Mouse (Mus musculus) liver, embryonic 13.5 days (tissue): ENCODE measurements around the gene Zfp987. TPM values are rescaled to one million over a fixed set of nuclear protein-coding genes. Genes with fewer than 3 reads are reported as not detected.
"Not testable (repeated sequence)": the region's sequence is repeated elsewhere in the genome, so short reads cannot be mapped to it uniquely, and the experiment has no call there.

Experiments used
- ATAC-seq: fragments of 200-750 bp; cut with Nextera tagmentation; 2 replicates; pipeline ENCODE4 v1.8.0; 2017; ENCODE audit warnings: low read depth, mild to moderate bottlenecking, moderate number of reproducible peaks, moderate library complexity
- DNase-seq: peaks from one replicate; pipeline ENCODE4 v3.0.0; 2022
- H3K27ac ChIP-seq: fragments of 300-500 bp; sonication (generic); 2 replicates; pipeline ENCODE4 v1.5.1; 2015; ENCODE audit warnings: moderate library complexity, mild to moderate bottlenecking, inconsistent platforms
- H3K27me3 ChIP-seq: fragments of 300-500 bp; sonication (generic); 2 replicates; pipeline ENCODE4 v1.6.1; 2015; ENCODE audit warnings: mild to moderate bottlenecking, inconsistent platforms
- H3K36me3 ChIP-seq: fragments of 300-500 bp; sonication (generic); 2 replicates; pipeline ENCODE4 v1.6.1; 2015; ENCODE audit warnings: mild to moderate bottlenecking, inconsistent platforms
- H3K4me1 ChIP-seq: fragments of 300-500 bp; sonication (generic); replicated peaks from 2 replicates; pipeline ENCODE4 v1.6.1; 2015; ENCODE audit warnings: inconsistent platforms
- H3K4me2 ChIP-seq: fragments of 300-500 bp; sonication (generic); 2 replicates; pipeline ENCODE4 v1.6.1; 2015; ENCODE audit warnings: inconsistent platforms, mild to moderate bottlenecking, moderate library complexity
- H3K4me3 ChIP-seq: fragments of 300-500 bp; sonication (generic); replicated peaks from 2 replicates; pipeline ENCODE4 v1.5.1; 2015; ENCODE audit warnings: mild to moderate bottlenecking, inconsistent platforms
- H3K9ac ChIP-seq: fragments of 300-500 bp; sonication (generic); 2 replicates; pipeline ENCODE4 v1.6.1; 2015; ENCODE audit warnings: mild to moderate bottlenecking, inconsistent platforms
- H3K9me3 ChIP-seq: fragments of 300-500 bp; sonication (generic); replicated peaks from 2 replicates; pipeline ENCODE4 v1.6.1; 2016; ENCODE audit warnings: inconsistent platforms
- WGBS: fragments of 180-500 bp; shearing (Covaris S2); methylation state at CpG from one replicate; pipeline ENCODE4 v1.1.7; 2015; ENCODE audit not compliant: insufficient replicate concordance; 5-methylcytosine and 5-hydroxymethylcytosine counted together
- polyA plus RNA-seq: library from polyadenylated mRNA; unstranded; fragments of >200 nt; fragmentation: Nextera tagmentation; extraction: Ambion mirVana; gene quantifications from 2 replicates; pipeline ENCODE4 v1.2.1, GENCODE M21; 2015

Zfp987 gene
- polyA plus RNA-seq = 0.13 and 0.28 TPM in 2 replicates

GRCm38 (mm10) chr4:146096998-146097397 lies at the start of gene Zfp987:
TSS of gene Zfp987 (plus strand) at chr4:146097298.
- H3K4me1 ChIP-seq, H3K4me2 ChIP-seq, H3K27ac ChIP-seq, H3K9ac ChIP-seq, DNase-seq, H3K9me3 ChIP-seq, H3K27me3 ChIP-seq, ATAC-seq, H3K4me3 ChIP-seq, H3K36me3 ChIP-seq: not testable (repeated sequence)
- WGBS = 59% methylated on average over 3 of the region's 3 CpGs

- not testable (repeated sequence) for DNase-seq
- 53% methylated on average over 1 of the region's 1 CpGs for WGBS
These were observed 44.6 kb upstream of the Zfp987 start for GRCm38 (mm10) chr4:146052536-146052935.

GRCm38 (mm10) chr4:146053445-146053844 lies 43.7 kb upstream of the Zfp987 start:
- H3K9ac ChIP-seq, H3K4me3 ChIP-seq, ATAC-seq, H3K27ac ChIP-seq, DNase-seq, H3K4me2 ChIP-seq, H3K4me1 ChIP-seq, H3K9me3 ChIP-seq, H3K36me3 ChIP-seq, H3K27me3 ChIP-seq: not testable (repeated sequence)
- WGBS = 59% methylated on average over 2 of the region's 2 CpGs

More at GRCm38 (mm10) chr4:146052536-146052935, 44.6 kb upstream of the Zfp987 start:
- H3K27me3 ChIP-seq, H3K4me3 ChIP-seq, H3K27ac ChIP-seq, H3K9ac ChIP-seq, H3K4me2 ChIP-seq, H3K4me1 ChIP-seq, ATAC-seq, H3K9me3 ChIP-seq, H3K36me3 ChIP-seq: not testable (repeated sequence)

- H3K4me2 ChIP-seq = no peak overlapping the region
- H3K27ac ChIP-seq = no peak overlapping the region
- no peaks in the 10 kb centered on the region for H3K36me3 ChIP-seq
- no peaks in the 10 kb centered on the region for H3K27me3 ChIP-seq
- H3K9ac ChIP-seq = no peak overlapping the region
- H3K9me3 ChIP-seq = peaks cover 14% of the 10 kb centered on the region
- no peak overlapping the region for H3K4me3 ChIP-seq
- no peak for DNase-seq
- 46% methylated on average over 2 of the region's 2 CpGs for WGBS
- no peaks in the 10 kb centered on the region for H3K4me1 ChIP-seq
- ATAC-seq = no peak
These were observed 41.8 kb upstream of the Zfp987 start for GRCm38 (mm10) chr4:146055335-146055734.

- WGBS = 78% methylated on average over 12 of the region's 12 CpGs
These were observed 38.5 kb upstream of the Zfp987 start for GRCm38 (mm10) chr4:146058646-146059045.

GRCm38 (mm10) chr4:146059078-146059477 lies 38.0 kb upstream of the Zfp987 start:
- H3K9ac ChIP-seq, DNase-seq, ATAC-seq, H3K4me2 ChIP-seq, H3K4me1 ChIP-seq, H3K36me3 ChIP-seq, H3K4me3 ChIP-seq, H3K27ac ChIP-seq, H3K27me3 ChIP-seq: not testable (repeated sequence)
- 75% methylated on average over 4 of the region's 4 CpGs for WGBS
- peaks cover 31% of the 10 kb centered on the region for H3K9me3 ChIP-seq

More at GRCm38 (mm10) chr4:146058646-146059045, 38.5 kb upstream of the Zfp987 start:
- H3K9me3 ChIP-seq = peaks cover 30% of the 10 kb centered on the region
- H3K4me2 ChIP-seq, DNase-seq, ATAC-seq, H3K4me1 ChIP-seq, H3K36me3 ChIP-seq, H3K9ac ChIP-seq, H3K27ac ChIP-seq, H3K4me3 ChIP-seq, H3K27me3 ChIP-seq: not testable (repeated sequence)

- WGBS = 77% methylated on average over 25 of the region's 26 CpGs
- H3K27me3 ChIP-seq, H3K36me3 ChIP-seq, H3K4me2 ChIP-seq, H3K9ac ChIP-seq, H3K27ac ChIP-seq, DNase-seq, ATAC-seq, H3K4me3 ChIP-seq, H3K4me1 ChIP-seq: not testable (repeated sequence)
- peaks cover 36% of the 10 kb centered on the region for H3K9me3 ChIP-seq
These were observed 37.0 kb upstream of the Zfp987 start for GRCm38 (mm10) chr4:146059974-146060693.

GRCm38 (mm10) chr4:146061082-146061481 lies 36.0 kb upstream of the Zfp987 start:
- not testable (repeated sequence) for H3K9ac ChIP-seq, H3K4me3 ChIP-seq, ATAC-seq, H3K4me1 ChIP-seq, H3K4me2 ChIP-seq, DNase-seq, H3K36me3 ChIP-seq, H3K27ac ChIP-seq, H3K27me3 ChIP-seq
- WGBS = 76% methylated on average over 11 of the region's 11 CpGs
- peaks cover 36% of the 10 kb centered on the region for H3K9me3 ChIP-seq

- not testable (repeated sequence) for H3K4me3 ChIP-seq, H3K4me1 ChIP-seq, H3K4me2 ChIP-seq, ATAC-seq, H3K27me3 ChIP-seq, H3K9ac ChIP-seq, H3K36me3 ChIP-seq, H3K27ac ChIP-seq, DNase-seq
- 82% methylated on average over 12 of the region's 12 CpGs for WGBS
- peaks cover 39% of the 10 kb centered on the region for H3K9me3 ChIP-seq
These were observed 35.1 kb upstream of the Zfp987 start for GRCm38 (mm10) chr4:146062021-146062420.

GRCm38 (mm10) chr4:146063001-146063400 lies 34.1 kb upstream of the Zfp987 start:
- not testable (repeated sequence) for H3K27ac ChIP-seq, H3K27me3 ChIP-seq, H3K36me3 ChIP-seq, H3K4me1 ChIP-seq, H3K4me3 ChIP-seq, ATAC-seq, H3K9ac ChIP-seq, H3K4me2 ChIP-seq, DNase-seq
- H3K9me3 ChIP-seq = peaks cover 47% of the 10 kb centered on the region
- WGBS = 65% methylated on average over 6 of the region's 6 CpGs

- ATAC-seq, H3K4me2 ChIP-seq, H3K4me3 ChIP-seq, H3K27ac ChIP-seq, H3K9ac ChIP-seq, H3K4me1 ChIP-seq, DNase-seq, H3K27me3 ChIP-seq, H3K36me3 ChIP-seq: not testable (repeated sequence)
- H3K9me3 ChIP-seq = peaks cover 46% of the 10 kb centered on the region
- WGBS = 78% methylated on average over 15 of the region's 15 CpGs
These were observed 33.5 kb upstream of the Zfp987 start for GRCm38 (mm10) chr4:146063621-146064020.

- H3K4me3 ChIP-seq, H3K27ac ChIP-seq, DNase-seq, H3K27me3 ChIP-seq, H3K4me1 ChIP-seq, H3K9ac ChIP-seq, ATAC-seq, H3K4me2 ChIP-seq, H3K36me3 ChIP-seq: not testable (repeated sequence)
- WGBS = 54% methylated on average over 5 of the region's 5 CpGs
- peaks cover 38% of the 10 kb centered on the region for H3K9me3 ChIP-seq
These were observed 32.3 kb upstream of the Zfp987 start for GRCm38 (mm10) chr4:146064807-146065206.
